Mouse (Mus musculus) right cerebral cortex, adult 18-20 months (tissue): ENCODE data around the gene Panx1.

Experiments used
- DNase-seq: peaks from one replicate; pipeline ENCODE4 v3.0.0; 2022; ENCODE audit warnings: mixed read lengths

The Panx1 gene

DNA sequence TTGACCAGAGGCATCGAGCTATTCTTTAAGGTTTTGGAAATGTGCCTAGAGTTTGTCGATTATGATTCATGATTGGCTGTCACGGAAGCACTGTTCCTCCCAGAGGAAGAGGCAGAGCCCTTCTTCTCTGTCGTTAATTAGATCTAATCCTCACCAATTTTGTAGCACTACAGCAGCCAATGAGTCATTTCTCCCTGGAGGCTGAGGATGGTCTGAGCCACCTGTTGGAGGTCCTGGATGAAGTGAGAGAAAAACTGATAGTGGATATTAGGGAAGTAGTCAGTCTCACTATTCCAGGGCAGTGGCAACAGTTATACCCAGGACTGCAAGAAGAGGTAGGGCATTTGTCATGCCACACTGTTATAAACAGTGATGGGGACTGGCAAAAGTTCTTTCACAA is 75.1 kb downstream of the Panx1 start:
- no peak for DNase-seq

DNA sequence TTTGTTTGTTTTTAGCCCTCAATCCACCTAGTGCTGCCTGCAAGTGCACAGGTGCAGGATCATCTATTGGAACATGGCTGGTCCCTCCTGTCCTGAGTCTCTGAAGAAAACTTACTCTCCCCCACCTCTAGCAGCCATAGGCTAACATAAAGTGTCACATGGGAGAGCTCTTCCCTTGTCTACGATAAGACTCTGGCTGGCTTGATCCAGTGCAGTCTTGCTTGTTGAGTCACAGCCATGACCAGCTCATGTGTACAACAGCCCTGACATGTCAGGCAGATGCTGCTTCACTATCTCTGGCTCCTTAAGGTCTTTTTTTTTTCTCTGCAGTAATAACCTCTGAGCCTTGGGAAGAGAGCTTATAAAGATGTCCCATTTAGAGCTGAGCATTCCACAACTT is 77.7 kb downstream of the Panx1 start:
- DNase-seq, result no peak

DNA sequence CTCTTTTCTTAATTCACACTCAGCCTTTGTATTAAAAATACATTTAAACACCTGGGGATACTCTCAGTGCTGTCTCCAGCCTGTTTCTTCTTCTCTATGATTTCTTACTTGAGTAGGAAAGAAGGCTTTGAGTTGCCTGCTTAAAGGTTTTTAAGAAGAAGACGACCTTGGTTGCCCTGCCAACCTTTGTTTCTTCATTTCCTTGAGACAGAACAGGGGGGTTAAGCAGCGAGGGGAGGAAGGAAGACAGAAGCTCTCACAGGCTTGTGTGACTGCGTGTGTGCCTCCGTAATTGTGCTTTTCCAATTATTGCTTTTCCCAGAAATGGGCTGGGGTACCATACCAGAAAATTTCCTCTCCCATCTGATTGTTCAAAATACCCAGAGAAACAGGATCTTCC is 78.5 kb downstream of the Panx1 start:
- DNase-seq, result no peak

GRCm38 (mm10) chr9:14965368-14965767 is 79.9 kb downstream of the Panx1 start:
- no peak for DNase-seq

DNA sequence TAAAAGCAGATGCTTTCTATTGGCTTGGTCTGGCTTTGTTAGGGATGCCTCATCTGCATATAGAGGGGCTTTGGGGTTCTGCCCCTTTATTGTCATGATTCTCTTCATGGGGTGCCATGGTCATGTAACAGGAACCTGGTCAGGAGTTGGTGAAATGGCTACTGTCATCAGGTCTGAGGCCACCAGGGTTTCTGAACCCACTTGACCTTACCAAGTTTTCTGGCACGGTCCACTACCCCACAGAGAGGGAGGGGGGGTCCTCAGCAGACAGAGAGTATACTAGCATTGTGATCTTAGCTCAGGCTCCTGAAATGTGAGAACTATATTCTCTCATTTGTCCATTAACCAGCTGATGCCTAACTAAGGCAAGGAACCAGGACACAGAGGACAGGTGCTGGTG is 82.5 kb downstream of the Panx1 start:
- DNase-seq, result no peak

DNA sequence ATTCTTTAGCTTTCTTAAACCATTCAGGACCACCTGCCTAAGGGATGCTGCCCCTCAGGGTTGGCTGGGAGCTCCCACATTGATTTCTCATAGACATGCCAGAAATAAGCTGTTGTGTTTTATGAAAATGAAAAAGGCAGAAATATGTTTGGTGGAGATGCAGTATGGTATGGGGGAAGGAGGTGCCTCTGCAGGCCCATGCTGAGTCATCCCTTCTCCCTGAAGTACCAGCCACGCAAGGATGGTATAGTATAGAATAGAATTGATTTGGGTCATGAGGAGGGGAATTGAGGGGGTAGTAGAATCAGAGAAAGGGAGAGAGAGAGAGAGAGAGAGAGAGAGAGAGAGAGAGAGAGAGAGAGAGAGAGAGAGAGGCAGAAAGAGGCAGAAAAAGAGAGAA is 90.6 kb downstream of the Panx1 start:
- DNase-seq, result peak; percentile 4
